Mouse (Mus musculus) CH12.LX (cell line): Measurements from ENCODE around the gene Polk. TPM values are rescaled to one million over a fixed set of nuclear protein-coding genes. Genes with fewer than 3 reads are reported as not detected.

Experiments used
- BHLHE40 ChIP-seq: IDR thresholded peaks from 2 replicates; pipeline ENCODE4 v1.6.1; 2011; ENCODE audit warnings: mild to moderate bottlenecking, low read depth, low read length, improper control_type of control experiment
- CHD2 ChIP-seq: IDR thresholded peaks from 2 replicates; pipeline ENCODE4 v1.6.1; 2011; ENCODE audit warnings: low read length, improper control_type of control experiment
- MAZ ChIP-seq: IDR thresholded peaks from 2 replicates; pipeline ENCODE4 v1.6.1; 2012; ENCODE audit warnings: low read depth, mild to moderate bottlenecking, inconsistent platforms, low read length, improper control_type of control experiment, moderate library complexity
- RCOR1 ChIP-seq: conservative IDR thresholded peaks from 2 replicates; pipeline ENCODE4 v1.6.1; 2012; ENCODE audit warnings: low read depth, mild to moderate bottlenecking, inconsistent platforms, low read length, improper control_type of control experiment
- TBP ChIP-seq: conservative IDR thresholded peaks from 2 replicates; pipeline ENCODE4 v1.6.1; 2011; ENCODE audit warnings: low read depth, low read length, improper control_type of control experiment
- ZKSCAN1 ChIP-seq: IDR thresholded peaks from 2 replicates; pipeline ENCODE4 v1.6.1; 2012; ENCODE audit warnings: low read depth, inconsistent platforms, low read length, improper control_type of control experiment, borderline replicate concordance
- polyA plus RNA-seq: library from polyadenylated mRNA; unstranded; fragments of >175 nt; gene quantifications from 2 replicates; pipeline ENCODE4 v1.2.1, GENCODE M21; 2012; ENCODE audit warnings: low read depth; ENCODE audit not compliant: insufficient read length
- total RNA-seq, 2 experiments: library from RNA; depleted of rRNA; stranded (reverse); fragments of 300-350 nt in 1 of 2; fragments of >200 nt in 1 of 2; gene quantifications; 2 replicates each; pipeline ENCODE4 v1.2.3; 2012 to 2014

The Polk gene
- total and polyA plus RNA-seq, 3 experiments: 10.4 to 12.9 (median 10.5) TPM

GRCm38 (mm10) chr13:96431595-96432156 is 110.7 kb downstream of the Polk start (continued):
- TF ChIP-seq MAZ (no peak), BHLHE40 (no peak; the same call in 1 of the 2 replicates), TBP (no peak), ZKSCAN1 (no peak), CHD2 (no peak), RCOR1 (no peak)

Other genes starting within 250 kb of the Polk start
- 17.2 and 18.0 TPM in 2 replicates for gene Poc5, start 154.3 kb downstream of the Polk start, total RNA-seq (2012; rRNA removed)
- gene Poc5, start 154.3 kb downstream of the Polk start, total RNA-seq (2014; rRNA removed): 21.6 and 23.8 TPM in 2 replicates
- gene Poc5, start 154.3 kb downstream of the Polk start, polyA plus RNA-seq: 31.0 and 37.5 TPM in 2 replicates
- gene Ankdd1b, start 71.4 kb downstream of the Polk start, total RNA-seq (2012; rRNA removed): 0.08 and 0.13 TPM in 2 replicates
- not detected in 2 replicates for gene Ankdd1b, start 71.4 kb downstream of the Polk start, total RNA-seq (2014; rRNA removed)
- not detected in 2 replicates for gene Ankdd1b, start 71.4 kb downstream of the Polk start, polyA plus RNA-seq
- gene Gm17622, start 51.8 kb downstream of the Polk start, total RNA-seq (2012; rRNA removed): not detected in 2 replicates
- not detected in 2 replicates for gene Gm17622, start 51.8 kb downstream of the Polk start, total RNA-seq (2014; rRNA removed)
- not detected in 2 replicates for gene Gm17622, start 51.8 kb downstream of the Polk start, polyA plus RNA-seq
- gene Col4a3bp, start within 50 bp of the Polk start, total RNA-seq (2012; rRNA removed): 7.0 and 9.6 TPM in 2 replicates
- 11.9 and 15.9 TPM in 2 replicates for gene Col4a3bp, start within 50 bp of the Polk start, total RNA-seq (2014; rRNA removed)
- gene Col4a3bp, start within 50 bp of the Polk start, polyA plus RNA-seq: 10.8 and 14.8 TPM in 2 replicates
- gene Hmgcr, start 128.4 kb upstream of the Polk start, total RNA-seq (2012; rRNA removed): 71.6 and 81.1 TPM in 2 replicates
- gene Hmgcr, start 128.4 kb upstream of the Polk start, total RNA-seq (2014; rRNA removed): 85.1 and 118 TPM in 2 replicates
- 97.5 and 98.9 TPM in 2 replicates for gene Hmgcr, start 128.4 kb upstream of the Polk start, polyA plus RNA-seq
- gene Ankrd31, start 205.7 kb upstream of the Polk start, total RNA-seq (2012; rRNA removed): not detected in 2 replicates
- not detected in 2 replicates for gene Ankrd31, start 205.7 kb upstream of the Polk start, total RNA-seq (2014; rRNA removed)
- not detected in 2 replicates for gene Ankrd31, start 205.7 kb upstream of the Polk start, polyA plus RNA-seq